Mouse (Mus musculus) retina, adult 2 months (tissue): ENCODE results near the gene Dazap2.

Source experiments
- DNase-seq: peaks from one replicate; pipeline ENCODE4 v3.0.0-alpha.2; 2012; ENCODE audit warnings: low read depth, low spot score

Dazap2 gene

GRCm38 (mm10) chr15:100637661-100638060, 22.5 kb downstream of the Dazap2 start:
- no peak for DNase-seq

- no peak for DNase-seq
Observed at GRCm38 (mm10) chr15:100639972-100640750, 25.0 kb downstream of the Dazap2 start.

GRCm38 (mm10) chr15:100641226-100641810, 26.2 kb downstream of the Dazap2 start:
- no peak for DNase-seq

- DNase-seq: no peak
Observed at GRCm38 (mm10) chr15:100642451-100642850, 27.3 kb downstream of the Dazap2 start.

GRCm38 (mm10) chr15:100646161-100646560, 31.0 kb downstream of the Dazap2 start:
- no peak for DNase-seq

- no peak for DNase-seq
Observed at GRCm38 (mm10) chr15:100650111-100650510, 35.0 kb downstream of the Dazap2 start.

GRCm38 (mm10) chr15:100651610-100652009, 36.5 kb downstream of the Dazap2 start:
- no peak for DNase-seq

- no peak for DNase-seq
Observed at GRCm38 (mm10) chr15:100654271-100654670, 39.1 kb downstream of the Dazap2 start.

- DNase-seq: no peak
Observed at GRCm38 (mm10) chr15:100655201-100655600, 40.1 kb downstream of the Dazap2 start.

- no peak for DNase-seq
Observed at GRCm38 (mm10) chr15:100660306-100660705, 45.2 kb downstream of the Dazap2 start.

- no peak for DNase-seq
Observed at GRCm38 (mm10) chr15:100660805-100661204, 45.7 kb downstream of the Dazap2 start.

GRCm38 (mm10) chr15:100664813-100665274, 49.7 kb downstream of the Dazap2 start:
- no peak for DNase-seq

- no peak for DNase-seq
Observed at GRCm38 (mm10) chr15:100665411-100666218, 50.5 kb downstream of the Dazap2 start.

GRCm38 (mm10) chr15:100666219-100666696, 51.1 kb downstream of the Dazap2 start:
- no peak for DNase-seq

GRCm38 (mm10) chr15:100666851-100667250, 51.7 kb downstream of the Dazap2 start:
- no peak for DNase-seq

GRCm38 (mm10) chr15:100667420-100667819, 52.3 kb downstream of the Dazap2 start:
- DNase-seq: no peak

- no peak for DNase-seq
Observed at GRCm38 (mm10) chr15:100667871-100668545, 52.9 kb downstream of the Dazap2 start.

- DNase-seq: no peak
Observed at GRCm38 (mm10) chr15:100669337-100669736, 54.2 kb downstream of the Dazap2 start, which contains the start of gene Bin2. Gene Bin2, minus strand, starts transcription at chr15:100669553.

- DNase-seq: no peak
Observed at GRCm38 (mm10) chr15:100670004-100670403, 54.9 kb downstream of the Dazap2 start.
